Mouse (Mus musculus) lung, postnatal 36 days (tissue): Measurements from ENCODE around the gene Arfgap2.

Experiments used
- DNase-seq: peaks from one replicate; pipeline ENCODE4 v3.0.0; 2022; ENCODE audit warnings: mixed read lengths

Arfgap2 gene

DNA sequence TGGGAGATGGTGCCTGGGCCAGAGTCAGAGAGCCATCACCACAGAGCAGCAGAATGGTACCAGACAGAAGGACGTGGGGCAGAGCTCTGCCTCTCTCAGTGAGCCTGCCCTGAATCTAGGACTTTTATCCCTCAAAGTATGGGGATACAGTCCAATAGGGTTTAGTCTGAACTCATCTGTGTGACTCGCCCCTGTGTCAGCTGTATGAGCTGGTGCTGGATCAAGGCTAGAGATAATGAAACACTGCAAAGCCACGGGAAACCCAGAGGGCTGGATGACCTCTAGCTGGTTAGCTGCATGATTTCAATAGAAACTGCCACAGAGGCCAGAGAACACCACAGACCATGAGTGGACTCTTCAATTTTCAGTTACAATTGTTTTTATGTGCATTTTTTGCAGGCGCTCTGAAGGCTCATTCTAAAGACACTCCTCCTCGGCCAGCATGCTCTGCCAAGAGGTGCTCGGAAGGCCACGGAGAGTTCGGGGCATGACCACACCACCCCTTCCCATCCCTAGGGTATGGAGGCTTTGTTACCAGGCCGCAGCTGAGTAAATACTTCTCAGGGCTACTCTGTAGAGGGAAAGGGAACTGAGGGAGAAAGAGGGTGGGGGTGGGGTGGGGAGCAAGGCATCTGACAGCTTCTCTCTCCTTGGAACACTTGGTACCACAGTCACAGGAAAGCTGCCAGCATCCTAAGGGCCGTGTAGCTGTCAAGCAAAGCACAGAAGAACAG lies 48.0 kb downstream of the Arfgap2 start:
- peak; percentile 69 for DNase-seq

DNA sequence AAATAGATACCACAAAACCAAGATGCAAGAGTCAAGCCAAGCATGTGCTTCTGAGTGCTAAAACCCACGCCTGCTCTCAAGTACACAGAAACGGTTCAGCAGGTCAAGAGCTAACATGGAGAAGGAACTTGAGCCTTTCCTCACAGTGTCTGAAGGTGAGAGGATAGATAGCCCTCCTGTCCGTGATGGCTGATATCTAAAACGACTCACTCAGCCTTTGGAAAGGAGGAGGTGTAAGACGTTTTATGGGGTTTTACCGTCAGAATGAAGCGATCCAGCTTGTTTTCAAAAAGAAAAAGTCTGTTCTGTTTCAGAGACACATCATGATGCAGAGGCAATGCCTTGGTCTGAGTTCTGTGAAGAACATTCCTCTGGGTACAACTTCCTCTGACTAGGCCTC lies 49.4 kb downstream of the Arfgap2 start:
- DNase-seq: peak; percentile 39

DNA sequence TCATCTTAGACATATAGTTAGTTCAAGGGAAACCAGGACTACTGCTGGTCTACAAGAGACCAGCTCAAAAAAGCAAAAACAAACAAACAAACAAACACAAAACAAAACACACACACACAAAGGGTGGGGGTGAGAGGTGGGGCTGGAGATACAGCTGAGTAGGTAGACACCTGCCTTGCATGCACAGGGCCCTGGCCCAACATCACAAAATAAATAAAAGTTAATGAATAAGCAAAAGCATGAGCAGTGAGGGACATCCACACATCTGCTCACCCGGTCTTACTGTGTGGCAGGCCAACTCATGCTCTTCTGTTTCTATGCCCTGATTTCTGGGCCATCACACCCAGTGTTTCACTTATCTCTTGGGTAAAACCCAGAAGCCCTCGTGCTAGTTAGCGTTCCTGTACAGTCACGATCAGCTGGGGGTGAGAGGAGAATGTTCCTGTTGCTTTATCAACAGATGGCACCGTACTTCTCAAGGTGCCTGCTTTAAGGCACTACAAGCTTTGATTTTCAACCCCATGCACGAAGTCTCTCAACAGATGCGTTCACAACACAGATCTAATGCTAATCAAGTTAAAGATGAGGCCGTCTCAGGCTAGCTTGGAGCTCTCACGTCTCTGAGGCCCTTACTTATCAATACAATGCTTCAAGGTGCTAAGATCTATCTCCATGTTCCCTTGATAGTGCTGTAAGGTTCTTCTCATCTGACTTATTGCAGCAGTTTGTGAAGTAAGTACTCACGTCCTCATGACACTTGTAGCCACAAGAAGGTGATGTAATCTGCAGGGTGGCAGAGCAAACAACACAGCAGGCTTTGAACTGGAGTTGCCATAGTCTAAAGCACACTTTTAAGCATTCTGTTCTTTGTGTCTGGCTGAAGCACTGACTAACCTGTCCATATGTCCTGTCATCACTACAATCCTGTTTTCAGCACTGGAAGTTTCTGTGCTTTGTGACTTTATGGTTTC lies 56.1 kb downstream of the Arfgap2 start:
- DNase-seq: peak; percentile 67

DNA sequence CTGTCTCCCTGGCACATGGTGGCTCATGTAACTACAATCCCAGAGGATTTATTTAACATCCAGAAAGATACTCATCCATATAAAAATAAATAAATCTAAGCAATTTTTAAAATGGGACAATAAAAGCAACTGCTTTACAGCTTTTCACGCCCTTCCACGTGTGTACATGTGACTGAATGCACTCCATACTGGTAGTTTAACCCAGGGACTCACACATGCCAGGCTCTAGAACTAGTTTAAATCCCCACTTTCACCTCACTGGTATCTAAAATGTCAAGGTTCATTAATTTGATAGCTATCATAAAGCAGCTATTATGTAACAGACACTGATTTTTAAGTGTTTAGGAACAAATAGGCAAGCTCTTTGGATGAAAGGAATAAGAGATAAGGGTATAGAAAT lies 57.1 kb downstream of the Arfgap2 start:
- no peak for DNase-seq

DNA sequence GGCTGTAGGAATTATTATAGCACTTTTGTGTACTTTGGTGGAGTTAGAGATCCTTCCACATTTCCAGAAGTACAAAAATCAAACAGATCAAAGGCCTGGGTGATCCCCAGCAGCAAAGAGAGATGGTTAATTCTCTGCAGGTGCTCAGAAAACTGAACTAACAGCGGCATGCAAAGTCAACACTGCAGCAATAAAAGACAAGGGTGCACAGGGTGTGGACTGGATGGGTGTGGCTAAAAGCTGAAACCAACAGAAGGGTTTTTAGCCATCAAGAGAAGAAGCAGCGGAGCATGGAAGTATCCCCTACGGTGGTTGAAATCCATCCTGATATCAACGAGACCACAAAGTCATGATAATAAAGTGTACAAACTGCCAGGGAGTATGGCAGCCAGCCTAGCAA lies 57.7 kb downstream of the Arfgap2 start:
- no peak for DNase-seq

DNA sequence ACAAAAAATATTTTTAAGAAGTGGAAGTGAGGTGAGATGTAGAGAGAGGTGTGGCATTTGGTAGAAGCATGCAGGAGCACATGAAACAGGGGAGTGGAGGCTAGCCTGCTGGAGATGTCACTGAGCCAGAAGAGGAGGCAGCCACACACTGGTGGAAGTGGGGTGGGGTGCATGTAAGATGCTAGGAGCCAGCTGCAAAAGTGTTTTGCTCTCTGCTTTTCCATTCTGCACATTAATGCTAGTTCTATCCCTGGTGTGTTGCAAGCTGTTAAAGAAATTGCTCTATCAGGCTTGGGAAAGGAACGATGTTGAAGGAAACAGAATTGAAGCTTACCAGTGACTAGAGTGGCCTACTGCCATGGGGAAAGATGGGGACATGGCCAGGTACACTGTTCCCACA lies 59.6 kb downstream of the Arfgap2 start:
- DNase-seq: peak; percentile 37

GRCm38 (mm10) chr2:91324761-91325421 lies 60.1 kb downstream of the Arfgap2 start:
- DNase-seq: peak; percentile 84
